Mouse (Mus musculus) olfactory bulb, adult 2 months (tissue): Measurements from ENCODE around the gene Abat.
A peak's percentile ranks its signal among the peaks of the same experiment; 100 is the strongest.

Experiments used
- CTCF ChIP-seq: fragments of 200-500 bp; IDR thresholded peaks from 2 replicates; pipeline ENCODE4 v1.5.1; 2012; ENCODE audit warnings: low read depth, mild to moderate bottlenecking, low read length, moderate library complexity; ENCODE audit not compliant: insufficient read depth
- POLR2A ChIP-seq: fragments of 200-500 bp; IDR thresholded peaks from 2 replicates; pipeline ENCODE4 v1.6.1; 2012; ENCODE audit warnings: mild to moderate bottlenecking, low read depth, low read length, moderate library complexity; ENCODE audit not compliant: insufficient read depth

DNA sequence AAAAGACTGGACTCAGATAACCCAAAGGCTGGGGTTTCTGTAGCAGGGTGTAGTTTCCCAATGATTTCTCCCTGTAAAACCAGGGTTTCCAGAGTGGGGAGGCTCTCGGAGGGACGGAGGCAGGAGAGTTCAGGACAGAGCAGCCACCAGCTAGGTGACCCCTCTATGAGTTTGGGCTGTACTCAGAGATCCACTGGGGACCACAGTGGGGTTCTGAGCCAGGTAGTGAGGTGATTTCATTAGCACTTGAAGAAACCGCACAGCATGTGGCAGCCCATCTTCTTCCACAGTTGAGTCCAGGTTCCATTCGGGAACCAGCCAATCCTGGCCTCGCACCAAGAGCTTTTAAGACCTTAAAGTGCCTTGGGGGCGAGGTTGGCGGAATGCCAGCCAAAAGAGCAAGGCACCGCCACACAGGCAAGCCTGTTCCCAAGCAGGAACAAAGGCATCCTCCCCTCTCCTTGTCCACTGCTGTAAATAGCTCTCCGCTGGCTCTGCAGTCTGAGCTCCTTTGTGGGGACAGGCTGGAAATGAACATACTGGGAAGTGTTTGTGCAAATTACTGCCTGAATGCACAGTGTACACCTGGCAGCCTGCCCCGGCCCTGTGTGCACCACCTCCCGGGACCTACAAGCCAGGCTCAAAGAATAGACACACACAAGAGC is 10.4 kb downstream of the Abat start:
- TF ChIP-seq CTCF (peak; percentile 30; the same call in 1 of the 2 replicates), POLR2A (no peak)
